Mouse (Mus musculus) heart, postnatal 0 days (tissue): ENCODE data around the gene Npr1. TPM values are rescaled to one million over a fixed set of nuclear protein-coding genes. Genes with fewer than 3 reads are reported as not detected.

Source experiments
- ATAC-seq: fragments of 200-750 bp; cut with Nextera tagmentation; 2 replicates; pipeline ENCODE4 v1.8.0; 2017; ENCODE audit warnings: low read depth, moderate number of reproducible peaks, moderate library complexity; ENCODE audit not compliant: insufficient read depth
- DNase-seq: peaks from one replicate; pipeline ENCODE4 v3.0.0-alpha.2; 2016; ENCODE audit warnings: low spot score
- H3K27ac ChIP-seq: fragments of 300-500 bp; sonication (generic); 2 replicates; pipeline ENCODE4 v1.5.1; 2014; ENCODE audit warnings: low read depth, mild to moderate bottlenecking
- H3K27me3 ChIP-seq: fragments of 300-500 bp; sonication (generic); 2 replicates; pipeline ENCODE4 v1.6.1; 2014; ENCODE audit warnings: low read length, mixed read lengths; ENCODE audit not compliant: control insufficient read depth, insufficient read depth
- H3K36me3 ChIP-seq: fragments of 300-500 bp; sonication (generic); replicated peaks from 2 replicates; pipeline ENCODE4 v1.6.1; 2014; ENCODE audit warnings: low read length, mixed read lengths; ENCODE audit not compliant: control insufficient read depth, insufficient read depth
- H3K4me1 ChIP-seq: fragments of 300-500 bp; sonication (generic); 2 replicates; pipeline ENCODE4 v1.6.1; 2014; ENCODE audit warnings: antibody characterized with exemption; ENCODE audit not compliant: control insufficient read depth, insufficient read depth
- H3K4me2 ChIP-seq: fragments of 300-500 bp; sonication (generic); 2 replicates; pipeline ENCODE4 v1.6.1; 2014; ENCODE audit warnings: low read depth, mild to moderate bottlenecking, low read length, moderate library complexity
- H3K4me3 ChIP-seq: fragments of 300-500 bp; sonication (generic); 2 replicates; pipeline ENCODE4 v1.5.1; 2014; ENCODE audit warnings: low read depth, low read length
- H3K9ac ChIP-seq: fragments of 300-500 bp; sonication (generic); replicated peaks from 2 replicates; pipeline ENCODE4 v1.6.1; 2014; ENCODE audit warnings: low read depth, low read length, mixed read lengths
- H3K9me3 ChIP-seq: fragments of 300-500 bp; sonication (generic); replicated peaks from 2 replicates; pipeline ENCODE4 v1.6.1; 2016; ENCODE audit warnings: low read length; ENCODE audit not compliant: control insufficient read depth
- CTCF ChIP-seq: IDR thresholded peaks from 2 replicates; pipeline ENCODE4 v1.5.1; 2016; ENCODE audit warnings: antibody characterized with exemption, control low read depth, low read depth
- EP300 ChIP-seq: IDR thresholded peaks from 2 replicates; pipeline ENCODE4 v1.6.1; 2016; ENCODE audit warnings: antibody characterized with exemption, low read depth
- WGBS: fragments of 180-500 bp; shearing (Covaris S2); extraction: QIAGEN DNeasy Blood & Tissue Kit; methylation state at CpG from one replicate; pipeline ENCODE4 v1.1.7; 2014; 5-methylcytosine and 5-hydroxymethylcytosine counted together
- polyA plus RNA-seq: library from polyadenylated mRNA; unstranded; fragments of >200 nt; fragmentation: Nextera tagmentation; extraction: Ambion mirVana; gene quantifications from 2 replicates; pipeline ENCODE4 v1.2.1, GENCODE M21; 2015
- total RNA-seq: library from RNA; depleted of rRNA; stranded (reverse); fragments of >200 nt; gene quantifications from 2 replicates; pipeline ENCODE4 v1.2.3, GENCODE M21; 2014; ENCODE audit warnings: low replicate concordance

Gene Npr1
- total and polyA plus RNA-seq, 2 experiments from 2014 or later = 11.2 to 30.9 TPM

- peak overlapping the region; percentile 15; the same call in 1 of the 2 replicates for H3K4me3 ChIP-seq
- no peak for DNase-seq
- no peak for ATAC-seq
Observed at GRCm38 (mm10) chr3:90451396-90452095, 14.1 kb downstream of the Npr1 start.

DNA sequence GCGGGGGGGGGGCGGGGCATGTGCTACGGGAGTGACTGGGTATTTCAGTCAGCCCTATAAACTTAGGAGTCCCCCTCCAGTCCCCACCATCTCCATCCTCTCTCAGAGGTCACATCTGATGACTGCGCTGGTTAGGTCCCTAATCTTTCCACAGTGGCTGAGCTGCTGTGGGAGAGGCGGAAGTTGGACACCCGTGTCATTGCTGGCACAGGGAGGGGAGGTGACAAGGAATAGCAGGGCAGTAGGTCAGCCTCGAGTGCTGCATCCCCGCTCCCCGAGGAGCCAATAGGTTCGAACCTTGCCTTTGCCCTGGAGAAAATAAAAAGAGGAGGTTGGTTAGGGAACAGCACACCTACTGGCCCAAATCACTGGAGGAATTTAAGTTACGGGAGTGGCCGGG lies 14.8 kb downstream of the Npr1 start:
- no peaks in the 10 kb centered on the region for H3K27me3 ChIP-seq
- peak overlapping the region; percentile 15; the same call in 1 of the 2 replicates for H3K4me3 ChIP-seq
- H3K9ac ChIP-seq = no peak overlapping the region
- TF ChIP-seq CTCF (no peak), EP300 (no peak)
- H3K9me3 ChIP-seq = no peaks in the 10 kb centered on the region
- ATAC-seq (no peak), DNase-seq (no peak)
- H3K36me3 ChIP-seq = 0 out of 2 replicates have a peak, but pooled peaks cover 10% of the 10 kb centered on the region
- 23% methylated on average over 11 of the region's 12 CpGs for WGBS
- H3K27ac ChIP-seq = peak overlapping the region; percentile 16; the same call in 1 of the 2 replicates
- H3K4me1 ChIP-seq = peaks cover 7% of the 10 kb centered on the region
- H3K4me2 ChIP-seq = peak overlapping the region; percentile 40

More at GRCm38 (mm10) chr3:90451396-90452095, 14.1 kb downstream of the Npr1 start:
- TF ChIP-seq EP300 (0 out of 2 replicates have a peak, but pooled peaks have one; percentile 30), CTCF (no peak)
- Histone ChIP-seq H3K4me2 (peak overlapping the region; percentile 40), H3K4me1 (peaks cover 6% of the 10 kb centered on the region; the same call in 1 of the 2 replicates), H3K27ac (peak overlapping the region; percentile 16), H3K36me3 (peaks cover 16% of the 10 kb centered on the region; the same call in 1 of the 2 replicates), H3K27me3 (no peaks in the 10 kb centered on the region), H3K9ac (no peak overlapping the region), H3K9me3 (no peaks in the 10 kb centered on the region)
- 45% methylated on average over 10 of the region's 10 CpGs for WGBS

DNA sequence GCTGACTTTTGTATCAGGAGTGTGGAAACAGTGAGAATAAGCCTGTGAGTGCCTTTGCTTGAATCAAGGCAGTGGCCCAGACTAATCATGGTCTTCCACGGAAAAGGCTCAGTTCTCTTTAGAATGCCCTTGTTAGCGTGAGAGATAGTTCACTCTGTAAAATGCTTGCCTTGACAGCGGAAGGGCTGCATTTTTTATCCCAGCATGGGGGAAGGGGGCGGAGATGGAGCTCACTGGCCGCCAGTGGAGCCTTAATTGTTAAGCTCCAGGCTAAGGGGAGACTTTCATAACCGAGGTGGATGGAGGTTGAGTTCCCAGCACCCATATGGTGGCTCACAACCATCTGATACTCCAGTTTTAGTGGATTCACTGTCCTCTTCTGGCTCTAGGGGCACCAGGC lies 17.0 kb downstream of the Npr1 start:
- Histone ChIP-seq H3K9ac (no peak overlapping the region), H3K4me2 (no peak overlapping the region), H3K4me3 (no peak overlapping the region), H3K27ac (peak overlapping the region; percentile 81), H3K4me1 (peaks cover 12% of the 10 kb centered on the region), H3K36me3 (0 out of 2 replicates have a peak, but pooled peaks cover 4% of the 10 kb centered on the region), H3K9me3 (no peaks in the 10 kb centered on the region), H3K27me3 (no peaks in the 10 kb centered on the region)
- TF ChIP-seq CTCF (no peak), EP300 (no peak)
- DNase-seq (no peak), ATAC-seq (no peak)
- WGBS = 62% methylated on average over 6 of the region's 6 CpGs

- Histone ChIP-seq H3K9ac (no peak overlapping the region), H3K4me1 (peaks cover 12% of the 10 kb centered on the region), H3K9me3 (no peaks in the 10 kb centered on the region), H3K4me2 (peak overlapping the region; percentile 36), H3K27me3 (no peaks in the 10 kb centered on the region), H3K4me3 (0 out of 2 replicates have a peak overlapping the region, but pooled peaks have one; percentile 29), H3K36me3 (no peaks in the 10 kb centered on the region), H3K27ac (peak overlapping the region; percentile 81)
- peak; percentile 54 for DNase-seq
- TF ChIP-seq EP300 (no peak), CTCF (no peak)
- ATAC-seq = 0 out of 2 replicates have a peak, but pooled peaks have one; percentile 9
- 39% methylated on average over 7 of the region's 7 CpGs for WGBS
Observed at GRCm38 (mm10) chr3:90447123-90447494, 18.6 kb downstream of the Npr1 start.

DNA sequence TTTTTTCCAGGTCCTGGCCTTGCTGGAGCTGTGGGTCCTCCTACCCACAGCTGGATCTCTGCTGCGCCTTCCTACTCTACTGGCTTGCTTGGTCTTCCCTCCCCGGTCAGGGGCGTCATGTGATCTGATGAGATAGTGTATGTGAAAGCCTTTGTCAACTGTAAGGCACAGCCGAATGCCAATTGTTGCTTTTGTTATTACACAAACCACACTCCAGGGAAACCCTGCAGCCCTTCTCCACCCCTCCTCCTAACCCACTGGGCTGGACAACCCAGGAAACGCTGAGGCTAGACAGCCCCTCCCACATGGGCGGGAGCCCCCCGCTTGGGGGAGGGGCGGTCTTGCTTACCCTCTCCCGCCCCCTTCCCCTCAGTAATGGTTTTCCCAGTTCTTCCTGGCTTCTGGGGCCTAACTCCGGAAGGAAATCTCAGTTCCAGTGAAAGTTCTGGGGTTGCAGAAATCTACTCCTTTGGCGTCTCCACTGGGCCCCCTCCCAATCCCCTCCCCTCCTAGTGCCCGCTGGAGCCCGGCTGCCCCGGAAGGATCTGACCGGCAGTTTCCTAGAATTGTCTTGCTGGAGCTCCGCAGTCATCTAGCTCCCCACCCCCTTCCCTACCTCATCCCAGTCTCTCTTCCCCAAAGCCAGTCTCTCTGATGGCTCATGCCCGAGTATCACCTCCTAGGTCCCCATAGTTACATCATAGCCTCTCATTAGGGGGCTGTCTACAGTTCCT lies 19.1 kb downstream of the Npr1 start:
- 2% methylated on average over 17 of the region's 17 CpGs for WGBS
- peak; percentile 93 for ATAC-seq

More for the DNA sequence above, 19.1 kb downstream of the Npr1 start:
- H3K36me3 ChIP-seq = no peaks in the 10 kb centered on the region
- H3K27ac ChIP-seq = peak overlapping the region; percentile 81
- peak; percentile 81; the same call in 1 of the 2 replicates for TF ChIP-seq EP300
- no peak for TF ChIP-seq CTCF
- peak overlapping the region; percentile 29 for H3K4me3 ChIP-seq
- peak overlapping the region; percentile 36; the same call in 1 of the 2 replicates for H3K9ac ChIP-seq
- H3K9me3 ChIP-seq = no peaks in the 10 kb centered on the region
- DNase-seq = peak; percentile 91
- H3K4me2 ChIP-seq = peak overlapping the region; percentile 36
- peaks cover 10% of the 10 kb centered on the region for H3K4me1 ChIP-seq
- no peaks in the 10 kb centered on the region for H3K27me3 ChIP-seq
